Mouse (Mus musculus) adrenal gland, adult 8-10 months (tissue): ENCODE data around the gene Spata32. TPM values are rescaled to one million over a fixed set of nuclear protein-coding genes. Genes with fewer than 3 reads are reported as not detected.
"Not testable (repeated sequence)": the region's sequence is repeated elsewhere in the genome, so short reads cannot be mapped to it uniquely, and the experiment has no call there.

Experiments used
- DNase-seq: peaks from one replicate; pipeline ENCODE4 v3.0.0; 2022
- total RNA-seq, 4 experiments: library from RNA; stranded (reverse); gene quantifications; 2 replicates each; pipeline ENCODE4 v1.2.4; 2022

The Spata32 gene
- total RNA-seq, 4 experiments from 2014 or later, result not detected

- DNase-seq, result peak; percentile 71
Measured at GRCm38 (mm10) chr11:103246081-103246730, 28.0 kb upstream of the Spata32 start.

DNA sequence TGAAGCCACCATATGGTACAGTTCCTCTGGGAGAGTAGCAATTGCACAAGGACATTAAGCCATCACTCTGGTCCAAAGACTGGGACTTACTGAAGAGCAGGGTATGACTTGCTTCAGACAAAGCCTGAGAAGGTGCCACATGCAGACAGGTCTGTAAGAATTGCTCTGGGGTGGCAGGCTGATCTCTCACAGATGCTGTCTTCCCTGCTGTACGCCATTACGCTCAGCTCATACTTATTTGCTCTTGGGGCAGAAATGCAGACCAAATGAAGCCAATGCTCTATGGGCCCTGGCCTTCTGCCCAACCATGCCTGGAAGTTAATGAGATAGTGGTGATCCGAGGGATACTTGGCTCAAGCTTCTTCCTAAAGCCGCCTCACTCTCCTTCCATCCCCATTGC lies 26.6 kb upstream of the Spata32 start:
- no peak for DNase-seq

DNA sequence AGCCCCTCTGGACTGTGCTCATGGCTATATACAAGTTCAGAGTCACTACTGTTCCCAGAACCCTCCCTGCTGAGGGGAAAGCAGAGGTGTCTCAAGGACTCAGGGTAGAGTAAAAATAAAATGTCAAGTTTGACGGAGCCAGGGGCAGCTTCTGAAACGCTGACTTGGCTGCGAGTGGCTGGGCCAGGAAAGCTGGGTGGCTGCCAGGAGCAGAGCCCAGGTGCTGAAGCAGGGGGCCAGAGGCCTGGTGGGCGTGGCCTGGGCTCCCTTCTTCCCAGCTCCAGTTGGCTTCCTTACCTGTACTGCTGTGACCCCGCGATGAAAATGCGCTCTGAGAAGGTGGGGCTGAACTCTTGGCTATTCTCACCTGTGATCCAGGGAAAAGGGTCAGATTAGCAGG lies 22.5 kb upstream of the Spata32 start:
- no peak for DNase-seq

DNA sequence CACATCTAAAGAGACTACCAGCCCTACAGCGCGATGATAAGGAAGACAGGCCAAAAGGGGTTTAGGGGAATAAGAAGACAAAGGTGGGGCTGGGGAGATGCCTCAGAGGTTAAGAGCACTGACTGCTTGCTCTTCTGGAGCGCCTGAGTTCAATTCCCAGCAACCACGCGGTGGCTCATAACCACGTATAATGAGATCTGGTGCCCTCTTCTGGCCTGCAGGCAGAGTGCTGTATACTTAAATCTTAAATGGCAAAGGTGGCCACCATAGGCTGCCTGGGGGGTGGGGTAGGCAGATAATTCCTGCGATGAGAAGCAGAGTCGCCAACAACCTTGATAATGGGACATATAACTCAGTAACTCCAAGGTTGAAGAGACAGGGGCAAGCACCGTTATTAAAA lies 19.5 kb upstream of the Spata32 start:
- DNase-seq, result no peak

DNA sequence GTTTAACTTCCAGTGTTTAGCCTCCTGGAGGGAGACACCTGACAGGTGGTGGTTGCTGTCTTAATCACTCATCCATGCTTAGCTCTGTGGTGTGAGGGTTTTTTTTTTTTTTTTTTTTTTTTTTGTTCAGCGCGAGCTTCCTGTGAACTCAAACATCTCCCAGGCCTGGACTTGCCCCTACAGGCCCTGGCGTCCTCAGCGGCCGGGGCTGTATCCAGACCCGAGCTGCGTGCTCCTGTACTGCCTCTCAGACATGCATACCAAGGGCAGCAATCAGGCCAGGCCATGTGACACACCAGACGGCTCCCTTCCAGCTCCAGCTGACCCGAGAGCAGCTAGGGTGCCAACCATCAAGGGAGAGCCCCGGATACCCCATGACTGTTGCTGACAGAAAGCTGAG lies 18.7 kb upstream of the Spata32 start:
- DNase-seq, result no peak

DNA sequence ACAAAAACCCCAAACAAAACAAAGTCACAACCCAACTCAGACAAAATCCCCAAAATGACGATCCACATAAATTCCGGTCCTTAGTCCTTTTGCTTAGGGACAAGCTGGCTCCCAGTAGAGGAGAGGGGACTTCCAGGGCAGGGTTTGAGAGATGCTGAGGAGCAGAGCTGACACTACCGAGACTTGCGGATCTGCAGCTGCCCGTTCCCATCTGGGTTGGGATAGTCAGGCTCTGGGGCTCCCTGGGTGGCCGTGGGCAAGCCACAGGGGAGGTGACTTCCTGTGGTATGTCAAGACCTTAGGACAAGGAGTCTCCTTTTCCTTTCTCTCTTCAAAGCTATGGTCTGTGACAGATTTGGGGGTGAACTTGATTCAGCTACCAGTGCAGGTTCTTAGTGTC lies 18.2 kb upstream of the Spata32 start:
- no peak for DNase-seq

- DNase-seq, result no peak
Measured at GRCm38 (mm10) chr11:103235702-103236101, 17.5 kb upstream of the Spata32 start.

DNA sequence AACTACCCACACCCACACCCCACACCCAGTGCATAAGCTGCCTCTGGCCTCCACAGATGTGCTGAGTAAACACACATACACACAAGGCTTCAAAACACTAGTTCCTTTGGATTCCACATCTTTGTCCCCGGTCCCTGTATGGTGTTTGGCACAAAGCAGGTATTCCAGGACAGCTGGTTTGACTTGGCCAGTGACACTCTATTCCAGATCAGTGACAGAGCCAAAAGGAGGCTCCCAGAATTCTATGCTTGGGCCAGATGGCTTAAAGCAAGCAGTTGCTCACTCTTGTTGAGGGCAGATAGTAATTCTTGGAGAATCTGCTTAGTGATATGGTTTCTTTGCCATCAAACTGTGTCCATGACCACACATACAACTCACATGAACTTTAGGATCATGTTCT lies 16.2 kb upstream of the Spata32 start:
- no peak for DNase-seq

DNA sequence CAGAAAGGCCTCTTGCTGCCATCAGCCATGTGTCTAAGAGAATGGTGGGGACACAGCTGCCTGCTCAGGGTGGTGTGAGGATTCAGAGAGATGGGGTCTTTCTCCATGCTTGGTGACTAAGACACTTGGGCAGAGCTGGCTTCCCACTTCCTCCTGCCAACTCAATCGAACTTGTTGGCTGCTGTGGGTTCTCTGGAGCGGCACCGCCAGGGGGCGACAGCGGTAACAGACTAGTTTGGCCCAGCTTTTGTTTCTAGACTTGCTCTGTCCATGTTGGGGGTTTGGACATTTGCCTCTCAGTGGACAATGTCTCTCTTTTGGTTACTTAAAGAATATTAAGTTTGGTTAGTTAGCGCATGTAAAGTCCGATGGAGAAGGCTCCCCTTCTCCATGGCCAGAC lies 14.7 kb upstream of the Spata32 start:
- DNase-seq, result peak; percentile 60

DNA sequence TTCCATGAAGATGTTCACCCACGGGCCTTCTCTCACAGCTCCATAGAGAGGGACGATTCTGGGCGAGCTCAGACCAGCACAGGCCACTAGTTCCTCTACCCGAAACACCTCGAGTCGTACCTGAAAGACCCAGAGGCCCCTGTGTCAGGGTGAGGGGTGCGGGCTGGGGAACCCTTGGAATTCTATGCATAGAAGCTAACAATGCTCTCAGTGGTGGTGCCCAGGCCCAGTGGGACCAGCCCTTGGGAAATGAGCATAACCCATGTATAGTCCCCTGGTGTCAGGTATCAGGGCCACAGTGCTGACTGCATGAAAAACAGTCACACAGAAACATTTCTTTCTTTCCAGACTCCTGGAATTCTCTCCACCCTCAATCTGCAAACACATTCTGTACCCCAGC lies 13.1 kb upstream of the Spata32 start:
- no peak for DNase-seq

DNA sequence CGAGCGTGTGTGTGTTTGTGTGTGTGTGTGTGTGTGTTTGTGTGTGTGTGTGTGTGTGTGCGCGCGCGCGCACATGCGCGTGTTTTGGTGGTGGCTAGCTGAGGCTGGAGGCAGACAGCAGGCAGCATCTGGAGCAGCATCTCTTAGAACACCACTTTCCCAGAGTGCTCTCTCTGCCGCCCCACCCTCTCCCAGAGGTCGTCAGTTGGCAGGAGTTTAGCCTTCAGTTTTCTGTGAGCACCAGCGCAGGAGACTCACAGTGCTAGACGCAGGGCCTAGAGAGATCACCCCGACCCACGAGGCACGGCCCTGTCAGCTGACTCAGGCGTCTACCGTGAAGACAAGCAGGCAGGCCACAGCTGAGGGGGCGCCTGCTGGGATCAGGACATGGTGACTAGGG lies 12.4 kb upstream of the Spata32 start:
- DNase-seq, result no peak

DNA sequence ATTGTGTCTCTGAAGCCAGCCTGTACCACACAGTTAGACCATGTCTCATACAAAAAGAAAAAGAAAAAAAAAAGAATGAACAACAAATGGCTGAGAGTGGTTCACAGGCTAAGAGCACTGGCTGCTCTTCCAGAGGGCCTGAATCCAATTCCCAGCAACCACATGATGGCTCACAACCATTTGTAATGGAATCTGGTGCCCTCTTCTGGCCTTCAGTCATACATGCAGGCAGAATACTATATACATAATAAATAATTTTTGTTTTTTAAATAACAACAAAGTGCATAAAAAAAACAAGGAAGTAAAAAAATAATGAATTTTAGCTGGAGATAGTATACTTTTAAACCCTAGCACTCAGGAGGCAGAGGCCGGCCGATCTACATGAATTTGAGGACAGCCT lies 11.4 kb upstream of the Spata32 start:
- no peak for DNase-seq

DNA sequence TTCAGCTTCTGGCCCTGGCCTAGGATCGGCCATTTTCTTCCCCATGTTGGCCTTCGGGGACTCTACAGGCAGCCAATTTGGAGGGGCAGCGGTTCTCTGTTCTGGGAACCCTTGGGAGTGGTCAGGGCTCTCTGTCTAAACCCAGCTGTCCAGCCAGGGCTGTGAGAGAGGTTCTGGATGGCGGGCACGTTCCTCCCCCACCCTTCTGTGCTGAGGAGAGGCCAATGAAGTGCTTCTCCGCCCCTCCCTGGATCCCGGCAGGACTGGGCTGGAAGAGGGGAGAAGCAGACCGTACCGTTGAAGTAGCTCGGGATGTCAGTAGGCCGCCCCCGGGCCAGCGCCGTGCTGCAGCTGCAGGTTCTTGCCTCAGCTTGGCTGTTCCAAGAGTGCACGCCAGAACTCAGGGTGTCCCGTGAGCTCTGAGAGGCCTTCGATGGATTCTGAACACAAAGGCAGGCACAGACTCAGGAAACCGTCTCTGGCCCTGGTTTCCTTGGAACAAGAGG lies 5.8 kb upstream of the Spata32 start:
- no peak for DNase-seq

DNA sequence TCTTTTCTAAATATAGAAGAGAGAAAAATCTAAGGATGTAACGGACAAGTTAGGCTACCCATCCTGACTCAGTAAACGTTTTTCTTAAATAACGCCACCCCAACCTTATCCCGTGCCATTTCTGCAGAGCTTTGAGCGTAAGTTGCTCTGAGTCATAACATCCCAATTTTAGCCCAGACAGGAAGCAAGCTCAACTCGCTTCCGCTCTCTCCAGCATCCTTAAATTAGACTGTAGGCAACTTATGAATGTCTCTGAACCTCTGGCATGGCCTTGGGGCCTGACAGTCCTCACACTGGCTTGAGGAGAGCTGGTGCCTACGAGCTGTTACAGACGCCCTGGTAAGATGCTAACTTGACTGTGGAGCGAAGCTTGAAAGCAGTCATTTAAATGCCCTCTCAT lies 5.2 kb upstream of the Spata32 start:
- DNase-seq, result no peak

DNA sequence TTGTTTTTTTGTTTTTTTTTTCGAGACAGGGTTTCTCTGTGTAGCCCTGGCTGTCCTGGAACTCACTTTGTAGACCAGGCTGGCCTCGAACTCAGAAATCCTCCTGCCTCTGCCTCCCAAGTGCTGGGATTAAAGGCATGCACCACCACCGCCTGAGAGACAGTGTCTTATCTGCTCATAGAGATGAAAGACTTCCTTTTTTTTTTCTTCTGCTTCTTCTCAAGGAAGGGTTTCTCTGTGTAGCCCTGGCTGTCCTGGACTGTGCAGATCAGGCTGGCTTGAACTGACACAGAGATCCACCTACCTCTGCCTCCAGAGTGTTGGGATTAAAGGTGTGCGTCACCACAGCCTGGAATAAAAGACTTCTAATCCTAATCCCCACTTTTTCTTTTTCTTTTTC lies 4.5 kb upstream of the Spata32 start:
- not testable (repeated sequence) for DNase-seq

DNA sequence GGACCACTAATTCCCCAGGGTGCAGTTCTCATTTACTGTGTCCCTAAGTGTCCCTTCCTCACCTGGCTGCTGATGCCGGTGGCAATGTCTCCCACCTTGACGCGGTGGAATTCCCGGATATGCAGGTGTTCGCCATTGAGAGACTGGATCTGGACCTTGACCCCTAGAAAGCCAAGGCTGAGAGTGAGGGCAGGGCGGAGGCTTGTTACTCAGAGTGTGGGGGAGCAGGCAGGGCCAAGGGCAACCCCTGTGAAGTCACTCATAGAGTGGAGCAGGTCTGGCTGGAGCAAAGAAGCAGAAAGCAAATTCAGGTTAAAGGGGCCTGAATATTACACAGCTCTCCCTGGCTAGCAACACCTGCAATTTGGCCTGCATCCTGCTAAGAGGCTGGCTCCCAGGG lies 3.2 kb upstream of the Spata32 start:
- DNase-seq, result no peak

- DNase-seq, result no peak
Measured at GRCm38 (mm10) chr11:103219995-103220394, 1.8 kb upstream of the Spata32 start.

GRCm38 (mm10) chr11:103219259-103219658 lies 1.0 kb upstream of the Spata32 start:
- no peak for DNase-seq

DNA sequence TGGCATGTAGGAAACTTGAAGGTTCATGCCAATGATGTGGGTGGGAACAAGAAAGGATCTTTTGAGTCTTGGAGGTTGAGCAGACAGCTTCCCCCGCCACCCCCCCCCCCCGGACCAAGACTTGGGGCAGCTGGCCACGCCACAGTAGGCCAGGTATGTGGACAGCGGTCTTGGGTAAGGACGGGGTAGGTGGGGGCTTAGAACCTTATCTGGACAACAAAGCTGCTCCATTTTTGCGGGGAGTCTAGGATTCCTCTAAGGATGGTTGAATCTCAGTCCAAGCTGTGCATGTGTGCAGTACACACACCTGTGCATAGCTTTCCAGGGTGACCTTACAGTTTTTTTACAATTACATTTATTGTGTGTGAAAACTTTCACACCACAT lies 277 bp upstream of the Spata32 start:
- DNase-seq, result no peak

DNA sequence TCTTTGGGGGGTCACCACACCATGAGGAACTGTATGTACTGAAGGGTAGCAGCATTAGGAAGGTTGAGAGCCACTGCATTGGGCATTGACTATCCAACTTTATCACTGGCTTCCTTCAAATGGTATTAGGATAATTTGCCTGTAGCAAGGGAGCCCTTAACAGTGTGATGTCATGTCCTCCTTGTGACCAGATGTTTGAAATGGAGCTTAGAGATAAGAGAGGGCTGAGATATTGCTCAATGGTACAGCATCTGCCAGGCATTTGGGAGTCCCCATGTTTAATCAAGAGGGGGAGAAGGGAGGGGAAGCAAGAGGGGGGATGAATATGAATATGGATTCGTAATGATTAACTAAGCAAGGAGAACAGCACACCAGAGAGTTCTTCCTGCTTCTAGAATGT lies 2.9 kb downstream of the Spata32 start:
- DNase-seq, result no peak

DNA sequence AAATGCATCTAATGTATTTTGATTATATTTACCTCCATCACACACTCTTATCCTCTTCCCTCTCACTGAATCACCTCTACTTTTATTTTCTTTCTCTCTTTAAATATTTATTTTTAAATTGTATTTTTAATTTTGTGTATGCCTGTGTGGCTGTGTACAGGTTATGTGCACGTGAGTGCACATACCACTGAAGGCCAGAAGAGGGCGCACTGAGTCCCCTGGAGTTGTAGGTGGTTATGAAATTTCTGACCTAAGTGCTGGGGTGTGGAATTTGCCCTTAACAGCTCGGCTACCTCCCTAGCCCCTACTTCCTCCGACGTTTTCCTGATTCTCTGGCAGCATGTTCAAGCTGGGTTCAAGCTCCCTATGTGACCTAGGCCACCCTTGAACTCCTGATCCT lies 4.5 kb downstream of the Spata32 start:
- DNase-seq, result no peak

DNA sequence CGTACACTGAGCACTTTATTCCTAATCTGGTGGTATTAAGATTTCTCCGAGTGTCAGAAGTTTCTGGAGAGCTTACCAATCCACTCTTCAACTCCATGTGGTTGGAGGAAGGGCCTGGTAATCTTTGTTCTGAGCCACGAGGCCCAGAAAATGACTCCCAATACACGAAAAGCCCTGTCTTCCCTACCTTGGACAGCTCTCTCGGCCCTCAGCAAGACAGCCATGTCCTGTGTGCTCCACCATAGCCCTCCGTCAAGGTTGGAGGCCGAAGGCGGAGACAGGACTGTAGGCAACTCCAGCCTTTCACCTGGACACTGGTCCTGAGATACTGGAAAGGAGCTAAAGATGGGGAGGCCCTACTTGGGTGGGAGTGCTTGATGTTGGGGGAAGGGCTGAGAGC lies 7.9 kb downstream of the Spata32 start:
- DNase-seq, result no peak

GRCm38 (mm10) chr11:103208458-103208857 lies 9.8 kb downstream of the Spata32 start, which contains the start of gene 1700023F06Rik:
TSS of gene 1700023F06Rik (minus strand) at chr11:103208558.
- no peak for DNase-seq

- no peak for DNase-seq
Measured at GRCm38 (mm10) chr11:103206203-103206602, 12.0 kb downstream of the Spata32 start.

DNA sequence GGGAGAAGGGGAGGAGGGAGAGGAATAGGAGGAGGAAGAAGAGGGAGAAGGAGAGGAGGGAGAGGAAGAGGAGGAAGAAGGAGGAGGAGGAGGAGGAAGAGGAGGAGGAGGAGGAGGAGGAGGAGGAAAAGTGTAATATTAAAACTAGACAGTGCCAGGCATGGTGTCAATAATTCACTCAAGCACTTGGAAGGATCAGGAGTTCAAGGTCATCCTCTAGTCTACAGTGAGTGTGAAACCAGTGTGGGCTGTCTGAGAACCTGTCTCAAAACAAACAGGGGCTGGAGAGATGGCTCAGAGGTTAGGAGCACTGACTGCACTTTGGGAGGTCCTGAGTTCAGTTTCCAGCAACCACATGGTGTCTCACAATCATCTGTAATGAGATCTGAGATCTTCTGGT lies 15.9 kb downstream of the Spata32 start:
- no peak for DNase-seq
